7 mouse cellular contexts compared by ENCODE assay signal in genomic region chr8:80610549-80611440, GRCm38 (mm10). TPM values are rescaled to one million over a fixed set of nuclear protein-coding genes. Genes with fewer than 3 reads are reported as not detected.
DNase-seq lines count a peak whose midpoint lies in the region; ATAC-seq and TF ChIP-seq lines count a peak whose summit lies in the region.

Gene Frem3, plus strand, starts transcription at chr8:80611080.

- H3K36me3 ChIP-seq in forebrain, embryonic 10.5 days (replicated peaks) = no peaks in the 10 kb centered on the region
- H3K36me3 ChIP-seq in limb, embryonic 14.5 days (ENCODE audit: control insufficient read depth, insufficient read depth, low read length) = no peaks in the 10 kb centered on the region

- TF ChIP-seq POLR2A in limb, embryonic 14.5 days (IDR thresholded peaks at IDR 0.05; ENCODE audit: borderline replicate concordance, extremely low read depth, insufficient read depth, insufficient read length) = no peak

- H3K27me3 ChIP-seq in forebrain, embryonic 10.5 days (ENCODE audit: poor library complexity, severe bottlenecking) = peaks cover 38% of the 10 kb centered on the region
- H3K27me3 ChIP-seq in limb, embryonic 14.5 days (ENCODE audit: control insufficient read depth, insufficient read depth, low read length) = peaks cover 18% of the 10 kb centered on the region; the same call in 1 of the 2 replicates

- H3K4me1 ChIP-seq in forebrain, embryonic 10.5 days = peaks cover 21% of the 10 kb centered on the region
- peaks cover 4% of the 10 kb centered on the region; the same call in 1 of the 2 replicates for H3K4me1 ChIP-seq in limb, embryonic 14.5 days (ENCODE audit: control insufficient read depth, insufficient read depth, low read length)

- peak; percentile 10 to 12 for DNase-seq in right cerebral cortex, adult 2 months (ENCODE audit: low spot score in 2 of 2)
- no peak for DNase-seq in right cerebral cortex, postnatal 14 days
- no peak for DNase-seq in forebrain, embryonic 10.5 days (ENCODE audit: extremely low spot score, low spot score)
- DNase-seq in limb, embryonic 14.5 days (ENCODE audit: low spot score) = peak; percentile 22
- DNase-seq in thymus, postnatal 4 days = no peak
- no peak for DNase-seq in cerebellum, adult 8-10 months

- peak within 1 kb of the TSS; percentile 44 for H3K4me2 ChIP-seq in limb, embryonic 14.5 days (replicated peaks; ENCODE audit: low read depth, low read length, severe bottlenecking)

- H3K27ac ChIP-seq in forebrain, embryonic 10.5 days = no peak within 1 kb of the TSS
- no peak within 1 kb of the TSS for H3K27ac ChIP-seq in limb, embryonic 14.5 days (replicated peaks; ENCODE audit: low read depth, low read length)

- ATAC-seq in limb, embryonic 14.5 days (ENCODE audit: low FRiP score, low read depth) = no peak
- ATAC-seq in cerebellum, adult (ENCODE audit: insufficient number of reproducible peaks, low FRiP score, low TSS enrichment) = no peak

- no peaks in the 10 kb centered on the region for H3K9me3 ChIP-seq in forebrain, embryonic 10.5 days
- no peaks in the 10 kb centered on the region for H3K9me3 ChIP-seq in limb, embryonic 14.5 days (ENCODE audit: control insufficient read depth, low read length)

- peak within 1 kb of the TSS; percentile 45 for H3K4me3 ChIP-seq in forebrain, embryonic 10.5 days
- H3K4me3 ChIP-seq in limb, embryonic 14.5 days (replicated peaks; ENCODE audit: low read length) = peak within 1 kb of the TSS; percentile 30

- WGBS in forebrain, embryonic 10.5 days = 2% methylated on average over 32 of the region's 32 CpGs
- WGBS in limb, embryonic 14.5 days = 4% methylated on average over 32 of the region's 32 CpGs

- no peak within 1 kb of the TSS for H3K9ac ChIP-seq in limb, embryonic 14.5 days (ENCODE audit: low read depth, low read length, severe bottlenecking)

RNA-seq across cellular contexts. Expression of gene Frem3, which starts in this region (rescaled TPM):
- not detected in 2 replicates for polyA plus RNA-seq in forebrain, embryonic 10.5 days (2016; fragmentation: Nextera tagmentation; extraction: Ambion mirVana)
- 0.10 and 0.13 TPM in 2 replicates for polyA plus RNA-seq in limb, embryonic 14.5 days (2012; rRNA removed)
- 0.14 and 0.21 TPM in 2 replicates for polyA plus RNA-seq in limb, embryonic 14.5 days (2014; fragmentation: Nextera tagmentation; extraction: Ambion mirVana)

Comparison
In these comparisons a context has a peak if more than half of its experiments do, and no peak if none do; other contexts are left out.
1. DNase-seq: peak in right cerebral cortex, adult 2 months (2 of 2); none in right cerebral cortex, postnatal 14 days (single experiment), forebrain, embryonic 10.5 days (single experiment), thymus, postnatal 4 days (single experiment) and cerebellum, adult 8-10 months (single experiment).
2. Peak in DNase-seq, H3K4me3 ChIP-seq and H3K4me2 ChIP-seq in limb, embryonic 14.5 days; RNA of the gene not detected or under 1 TPM.